Mouse (Mus musculus): ENCODE measurements around the gene Otop2.

Otop2 gene

GRCm38 (mm10) chr11:115297214-115297826 lies 9.6 kb upstream of the Otop2 start, which contains the start of gene Fads6:
Gene Fads6 (minus strand): TSS chr11:115297663.
- no peak for DNase-seq (ENCODE audit: low read depth, low spot score)

GRCm38 (mm10) chr11:115298160-115298559 lies 8.8 kb upstream of the Otop2 start:
- DNase-seq (ENCODE audit: low read depth, low spot score) = no peak

- no peak for DNase-seq (ENCODE audit: low read depth, low spot score)
These were observed 6.2 kb upstream of the Otop2 start for GRCm38 (mm10) chr11:115300745-115301144.

- no peak for DNase-seq (ENCODE audit: low read depth, low spot score)
These were observed 5.6 kb upstream of the Otop2 start for GRCm38 (mm10) chr11:115301351-115301750.

DNA sequence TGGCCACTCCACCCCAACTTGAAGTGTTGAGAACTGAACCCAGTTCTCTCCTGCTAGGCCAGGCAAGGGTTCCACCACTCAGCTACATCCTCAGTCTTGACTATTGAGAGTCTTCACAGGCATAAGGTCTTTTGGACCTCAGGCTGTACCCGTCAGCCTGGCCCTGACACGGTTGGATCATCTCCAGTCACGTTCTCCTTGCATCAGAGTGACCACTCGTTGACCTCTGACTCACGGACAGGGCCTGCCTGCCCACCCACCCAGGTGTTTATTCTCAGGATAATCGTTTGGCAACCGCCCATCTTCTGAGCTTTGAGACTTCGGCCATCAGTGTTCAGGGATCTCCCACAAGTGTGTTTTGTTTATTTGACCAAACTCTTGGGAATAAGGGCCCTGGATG lies 3.8 kb upstream of the Otop2 start:
- DNase-seq (ENCODE audit: low read depth, low spot score) = no peak

GRCm38 (mm10) chr11:115308781-115309180 lies 1.8 kb downstream of the Otop2 start:
- no peak for DNase-seq (ENCODE audit: low read depth, low spot score)

DNA sequence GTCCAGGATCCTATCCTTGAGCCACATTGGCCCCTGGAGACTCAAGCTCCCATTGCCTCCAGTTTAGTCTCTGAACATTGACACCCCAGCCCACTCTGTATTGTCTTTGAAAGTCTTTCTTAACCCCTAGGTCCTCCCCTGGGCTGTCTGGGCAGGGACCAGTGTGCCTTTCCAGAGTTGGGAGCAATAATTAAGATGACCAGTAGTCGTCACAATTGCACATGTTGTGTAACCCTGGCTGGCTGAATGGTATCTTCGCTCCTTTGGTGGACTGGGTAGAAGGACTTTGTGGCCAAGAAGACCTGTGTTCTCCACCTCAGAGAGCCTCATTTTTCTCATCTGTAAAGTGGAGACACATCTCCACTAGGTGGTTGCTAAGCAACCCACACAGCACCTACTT lies 7.3 kb downstream of the Otop2 start:
- no peak for DNase-seq (ENCODE audit: low read depth, low spot score)

DNA sequence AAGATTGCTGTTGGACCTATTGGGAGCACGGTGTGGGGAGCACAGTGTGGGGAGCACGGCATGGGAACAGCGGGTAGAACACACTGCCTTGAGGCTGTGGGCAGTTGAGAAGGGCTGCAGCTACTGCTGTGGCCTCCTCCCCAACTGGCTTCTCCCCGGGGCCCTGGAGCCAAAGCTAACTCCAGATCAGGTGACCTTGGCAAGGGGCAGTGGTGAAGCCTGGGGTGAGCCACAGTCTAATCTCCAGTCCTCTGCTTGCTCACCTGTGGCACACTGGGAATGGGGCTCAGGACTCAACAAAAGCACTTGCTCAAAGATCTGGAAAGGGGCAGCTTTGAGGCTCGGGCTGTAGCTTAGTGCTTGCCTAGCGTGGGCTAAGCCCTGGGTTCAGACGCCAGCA lies 10.2 kb downstream of the Otop2 start:
- DNase-seq (ENCODE audit: low read depth, low spot score) = no peak

DNA sequence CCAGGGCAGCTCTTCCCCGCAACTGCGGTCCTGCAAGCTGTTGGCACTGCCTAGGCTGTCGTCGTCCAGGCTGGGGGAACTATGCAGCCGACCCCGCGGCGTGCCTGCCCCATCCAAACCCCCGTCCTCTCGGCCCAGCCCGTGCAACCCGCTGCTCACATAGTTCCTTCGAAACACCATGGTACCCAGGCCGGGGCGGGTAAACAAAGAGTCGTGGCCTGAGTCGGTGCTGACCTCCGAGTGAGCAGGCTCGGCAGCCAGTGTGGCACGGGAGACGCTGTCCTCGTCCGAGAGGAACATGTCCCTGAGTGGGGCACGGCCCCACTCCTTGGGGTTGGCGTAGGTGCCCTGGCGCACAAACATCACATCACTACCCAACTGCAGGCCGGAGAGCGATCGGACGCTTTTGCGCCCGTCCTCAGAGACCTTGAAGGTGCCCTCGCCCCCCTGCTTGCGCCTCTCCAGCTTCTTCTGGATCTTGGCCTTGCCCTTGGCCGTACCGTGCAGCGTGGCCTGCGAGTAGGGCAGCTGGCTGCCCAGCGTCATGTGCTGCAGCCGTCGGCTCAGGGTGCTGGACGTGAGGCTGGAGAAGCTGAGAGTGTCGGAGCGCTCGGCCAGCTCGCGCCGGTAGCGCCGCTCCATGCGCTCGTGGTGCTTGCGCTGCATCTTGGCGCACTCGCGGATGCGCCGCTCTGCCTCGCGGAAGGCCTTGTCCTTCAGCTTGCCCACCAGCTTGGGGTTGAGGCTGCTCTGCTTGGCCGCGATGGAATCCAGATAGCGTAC lies 11.5 kb downstream of the Otop2 start:
- DNase-seq (ENCODE audit: low read depth, low spot score) = no peak

- peak; percentile 52 for DNase-seq (ENCODE audit: low read depth, low spot score)
These were observed 12.9 kb downstream of the Otop2 start for GRCm38 (mm10) chr11:115319704-115320383.

DNA sequence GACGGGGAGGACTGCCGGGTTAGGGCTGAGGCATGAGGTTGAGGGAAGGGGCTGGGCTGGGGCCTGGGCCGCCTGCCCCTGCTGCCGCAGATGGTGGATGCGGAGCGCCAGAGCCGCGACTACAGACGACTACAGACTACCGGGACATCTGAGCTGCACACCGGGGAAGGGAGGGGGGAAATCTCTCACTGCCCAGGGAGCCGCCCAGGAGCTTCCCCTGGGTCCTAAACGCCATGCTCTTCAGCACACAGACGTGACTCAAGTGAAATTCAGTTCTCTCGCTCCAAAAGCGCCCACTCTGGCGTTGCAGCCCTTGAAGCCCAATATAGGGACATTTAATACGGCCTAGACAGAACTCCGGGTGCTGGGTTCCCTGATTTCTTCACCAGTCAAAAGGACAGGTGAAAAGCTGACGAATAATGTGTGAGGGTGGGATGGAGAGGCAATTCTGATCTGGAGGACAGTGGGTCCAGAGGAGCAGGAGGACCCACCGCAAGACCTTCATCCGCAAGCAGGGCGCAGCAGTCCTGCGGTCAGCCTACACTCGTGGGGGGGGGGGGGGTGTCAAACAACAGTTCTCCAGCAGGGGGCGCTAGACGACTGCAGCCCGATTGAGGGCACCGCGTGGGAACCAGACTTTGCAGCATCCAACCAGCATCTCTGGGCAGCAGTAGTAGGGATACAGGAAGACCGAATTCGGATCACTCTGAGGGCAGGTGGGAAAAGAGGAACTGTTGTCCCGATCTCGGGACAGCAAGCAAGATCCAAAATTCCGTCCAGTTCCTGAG lies 15.1 kb downstream of the Otop2 start, which contains the start of gene Ush1g:
Gene Ush1g (minus strand): TSS at position 136 of the 788 bp plus-strand sequence.
- peak; percentile 49 for DNase-seq (ENCODE audit: low read depth, low spot score)

GRCm38 (mm10) chr11:115323354-115323753 lies 16.4 kb downstream of the Otop2 start:
- no peak for DNase-seq (ENCODE audit: low read depth, low spot score)

DNA sequence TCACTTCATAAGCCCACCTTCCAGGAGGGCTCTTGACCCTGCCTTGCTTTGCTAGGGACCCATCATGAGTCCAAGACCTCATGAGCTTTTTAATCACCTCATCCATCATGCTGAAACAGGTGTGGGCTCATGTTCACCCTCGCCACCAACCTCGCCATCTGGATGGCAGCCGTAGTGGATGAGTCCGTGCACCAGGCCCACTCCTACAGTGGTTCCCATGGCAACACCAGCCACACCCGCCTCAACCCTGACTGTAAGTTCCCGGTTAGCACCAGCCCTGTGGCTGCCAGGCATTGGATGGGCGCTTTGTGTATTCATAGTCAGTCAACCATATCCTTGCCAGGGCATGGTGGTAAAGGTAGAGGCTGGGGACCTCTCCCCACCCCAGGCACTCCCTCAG lies 19.8 kb downstream of the Otop2 start:
- DNase-seq (ENCODE audit: low read depth, low spot score) = no peak

GRCm38 (mm10) chr11:115329339-115329738 lies 22.4 kb downstream of the Otop2 start:
- DNase-seq (ENCODE audit: low read depth, low spot score) = no peak

DNA sequence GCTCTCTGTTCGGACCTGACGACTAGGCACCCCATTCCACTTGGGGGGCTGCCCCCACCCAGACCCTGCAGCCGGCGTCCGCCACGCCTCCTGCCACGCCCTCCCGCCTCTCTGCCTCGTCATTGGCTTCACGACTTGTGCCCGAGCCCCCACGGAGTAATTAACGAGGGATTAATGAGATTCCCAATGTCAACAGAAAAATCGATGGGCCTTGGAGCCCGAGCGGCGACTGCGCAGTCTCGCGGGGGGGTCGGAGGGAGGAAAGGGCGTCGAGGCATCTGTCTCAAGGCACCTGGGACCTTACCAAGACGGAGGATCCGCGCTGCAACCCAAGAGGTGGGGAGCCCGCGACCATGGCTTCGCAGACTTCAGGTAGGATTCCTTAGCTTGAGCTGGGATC lies 27.6 kb downstream of the Otop2 start, which contains the start of gene Otop3:
Gene Otop3 (plus strand): TSS at position 201 of the 400 bp plus-strand sequence.
- DNase-seq (ENCODE audit: low read depth, low spot score) = no peak

GRCm38 (mm10) chr11:115335223-115335622 lies 28.3 kb downstream of the Otop2 start:
- no peak for DNase-seq (ENCODE audit: low read depth, low spot score)

- no peak for DNase-seq (ENCODE audit: low read depth, low spot score)
These were observed 29.2 kb downstream of the Otop2 start for GRCm38 (mm10) chr11:115336115-115336514.

- no peak for DNase-seq (ENCODE audit: low read depth, low spot score)
These were observed 30.4 kb downstream of the Otop2 start for GRCm38 (mm10) chr11:115337350-115337749.

DNA sequence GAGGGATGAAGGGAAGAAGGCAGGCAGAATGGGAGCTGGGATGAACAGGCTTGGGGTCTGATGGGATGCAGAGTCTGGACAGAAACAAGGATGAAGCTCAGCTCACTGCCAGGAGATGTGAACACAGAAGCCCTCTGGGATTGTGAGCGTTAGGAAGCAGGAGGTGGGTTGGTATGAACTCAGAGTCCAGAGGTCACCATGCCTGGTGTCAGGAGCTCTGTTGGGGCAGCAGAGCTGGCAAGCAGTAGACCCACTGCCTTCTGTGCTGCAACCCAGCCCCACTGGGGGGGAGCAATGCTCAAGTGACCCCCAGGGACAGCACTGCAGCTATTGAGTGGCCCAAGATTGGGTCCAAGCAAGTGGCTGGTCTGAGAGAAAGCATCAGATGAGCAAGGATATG lies 30.9 kb downstream of the Otop2 start:
- DNase-seq (ENCODE audit: low read depth, low spot score) = no peak

DNA sequence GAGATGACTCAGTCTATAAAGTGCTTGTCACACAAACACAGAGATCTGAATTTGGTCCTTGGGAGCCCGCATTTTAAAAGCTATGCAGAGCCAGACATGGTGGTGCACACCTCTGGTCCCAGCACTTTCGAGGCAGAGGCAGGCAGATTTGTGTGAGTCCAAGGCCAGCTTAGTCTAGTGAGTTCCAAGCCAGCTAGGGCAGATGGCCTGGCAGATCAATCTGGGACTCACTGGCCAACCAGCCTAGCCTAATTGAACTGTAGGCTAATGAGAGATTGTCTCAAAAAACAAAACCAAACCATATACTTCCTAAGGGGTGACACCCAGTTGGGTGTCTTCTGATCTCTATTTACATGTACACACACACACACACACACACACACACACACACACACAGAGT lies 34.3 kb downstream of the Otop2 start:
- no peak for DNase-seq (ENCODE audit: low read depth, low spot score)

GRCm38 (mm10) chr11:115341866-115342265 lies 34.9 kb downstream of the Otop2 start:
- DNase-seq (ENCODE audit: low read depth, low spot score) = no peak

DNA sequence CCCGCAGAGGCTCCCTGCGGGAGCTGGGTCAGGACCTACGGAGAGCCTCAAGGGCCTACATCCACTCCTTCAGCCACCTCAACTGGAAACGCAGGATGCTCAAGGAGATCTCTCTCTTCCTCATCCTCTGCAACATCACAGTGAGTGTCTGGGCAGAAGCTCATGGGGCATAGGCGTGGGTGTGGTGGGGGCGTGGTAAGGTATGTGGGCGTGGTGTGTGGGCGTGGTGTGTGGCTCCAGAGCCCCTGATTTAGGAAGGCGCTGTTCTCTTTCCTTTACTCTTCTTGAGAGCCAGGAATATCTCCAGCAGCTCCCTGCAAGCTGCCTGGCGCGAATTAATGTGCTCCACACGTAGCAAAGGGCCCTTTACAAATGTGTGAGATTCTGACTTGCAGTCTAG lies 38.0 kb downstream of the Otop2 start:
- no peak for DNase-seq (ENCODE audit: low read depth, low spot score)
